Mouse (Mus musculus): ENCODE measurements around the gene Lrpap1.

The Lrpap1 gene

GRCm38 (mm10) chr5:35118418-35118817 is 12.9 kb upstream of the Lrpap1 start:
- peak; percentile 51 for DNase-seq

- DNase-seq = no peak
Measured at GRCm38 (mm10) chr5:35117633-35118032, 12.1 kb upstream of the Lrpap1 start.

- no peak for DNase-seq
Measured at GRCm38 (mm10) chr5:35116002-35116401, 10.4 kb upstream of the Lrpap1 start.

GRCm38 (mm10) chr5:35112444-35112843 is 6.9 kb upstream of the Lrpap1 start:
- DNase-seq = no peak

- DNase-seq = peak; percentile 67
Measured at GRCm38 (mm10) chr5:35105922-35106298, 344 bp upstream of the Lrpap1 start.

DNA sequence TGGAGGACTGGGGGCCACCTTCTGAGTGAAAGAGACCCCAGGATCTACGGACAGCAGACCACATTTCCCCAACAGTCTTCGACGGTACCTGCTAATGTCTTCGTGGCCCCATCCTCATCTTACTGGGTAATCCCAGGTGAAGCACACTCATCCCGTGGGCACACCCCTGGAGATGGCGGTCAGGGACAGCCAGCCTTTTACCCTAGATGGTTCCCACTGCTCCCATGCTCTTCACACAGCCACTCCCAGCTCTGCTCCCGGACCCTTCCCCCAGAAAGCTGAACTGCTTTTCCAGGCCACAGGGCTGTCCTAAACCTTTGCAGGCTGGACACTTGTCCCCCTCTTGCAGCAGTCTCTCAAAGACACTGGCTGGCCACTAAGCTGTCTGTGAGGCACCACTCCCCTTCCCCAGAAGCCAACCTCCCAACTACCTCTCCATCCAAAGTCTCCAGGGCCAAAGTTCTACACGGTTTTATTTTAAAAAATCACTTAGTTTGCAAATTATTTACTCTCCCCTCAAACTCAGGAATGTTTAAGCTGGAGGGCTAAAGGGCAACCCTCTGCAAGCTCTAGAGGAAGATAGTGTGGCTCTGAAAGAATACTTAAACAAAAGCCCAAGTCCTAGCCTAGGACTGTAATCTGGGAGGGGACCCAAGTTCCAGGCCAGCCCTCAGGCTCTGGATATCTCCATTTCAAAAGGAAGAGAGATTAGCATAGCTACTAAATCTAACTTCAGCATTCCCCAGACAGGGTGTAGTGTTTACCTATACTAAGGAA is 1.2 kb downstream of the Lrpap1 start:
- no peak for DNase-seq

GRCm38 (mm10) chr5:35103528-35103927 is 2.0 kb downstream of the Lrpap1 start:
- DNase-seq = no peak

- DNase-seq = no peak
Measured at GRCm38 (mm10) chr5:35103086-35103485, 2.5 kb downstream of the Lrpap1 start.

GRCm38 (mm10) chr5:35091636-35092035 is 13.9 kb downstream of the Lrpap1 start:
- no peak for DNase-seq

DNA sequence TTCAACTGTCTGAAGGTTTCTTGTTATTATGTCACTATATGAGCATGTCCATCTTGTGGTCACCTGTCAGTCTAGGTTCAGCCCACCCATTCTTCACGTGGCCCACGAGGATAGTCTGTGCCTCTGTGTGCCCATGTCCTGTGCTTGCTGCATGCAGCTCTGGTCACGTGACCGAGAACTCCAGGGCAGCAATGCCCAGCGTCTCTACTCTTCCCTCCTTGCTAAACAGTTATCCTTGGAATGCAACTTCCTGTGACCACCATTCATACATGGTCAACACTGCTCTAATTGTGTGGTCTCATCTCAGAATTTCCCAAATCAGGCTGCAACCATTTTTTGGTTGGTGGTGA is 16.0 kb downstream of the Lrpap1 start:
- no peak for DNase-seq

DNA sequence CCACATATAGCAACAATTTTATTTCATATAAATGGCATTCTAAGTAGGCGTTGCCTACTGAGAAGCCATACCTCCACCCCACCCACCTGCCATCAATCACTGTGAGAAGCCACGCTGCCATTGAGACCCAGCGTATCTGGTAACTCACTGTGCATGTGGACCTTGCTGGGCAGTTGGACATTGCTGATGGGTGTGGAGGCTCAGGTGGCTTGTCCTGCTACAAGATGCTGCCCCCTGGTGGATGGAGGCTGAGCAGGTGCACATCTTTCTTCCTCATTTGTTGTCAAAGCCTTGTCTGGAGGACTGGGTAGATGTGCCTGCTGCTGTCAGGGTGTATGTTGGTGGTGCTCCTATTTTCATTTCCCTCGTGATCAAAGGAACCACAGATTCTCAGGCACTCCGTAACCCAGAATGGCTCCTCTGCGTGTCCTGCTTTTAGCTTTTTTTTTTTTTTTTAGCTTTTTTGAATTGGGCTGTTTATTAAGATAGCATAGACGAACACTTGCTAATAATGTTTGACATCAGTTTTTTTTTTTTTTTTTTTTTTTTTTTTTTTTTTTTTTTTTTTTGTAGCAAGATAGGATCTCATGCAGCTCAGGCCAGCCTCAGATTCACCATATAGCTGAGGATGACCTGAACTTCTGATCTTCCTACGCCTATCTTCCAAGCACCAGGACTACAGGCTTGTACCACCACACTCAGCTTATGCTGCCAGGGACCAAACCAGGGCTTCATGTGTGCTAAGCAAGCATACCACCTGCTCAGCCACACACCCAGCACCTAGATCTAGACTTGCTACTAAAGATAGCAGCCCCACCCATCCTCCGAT is 16.6 kb downstream of the Lrpap1 start:
- peak; percentile 57 for DNase-seq

DNA sequence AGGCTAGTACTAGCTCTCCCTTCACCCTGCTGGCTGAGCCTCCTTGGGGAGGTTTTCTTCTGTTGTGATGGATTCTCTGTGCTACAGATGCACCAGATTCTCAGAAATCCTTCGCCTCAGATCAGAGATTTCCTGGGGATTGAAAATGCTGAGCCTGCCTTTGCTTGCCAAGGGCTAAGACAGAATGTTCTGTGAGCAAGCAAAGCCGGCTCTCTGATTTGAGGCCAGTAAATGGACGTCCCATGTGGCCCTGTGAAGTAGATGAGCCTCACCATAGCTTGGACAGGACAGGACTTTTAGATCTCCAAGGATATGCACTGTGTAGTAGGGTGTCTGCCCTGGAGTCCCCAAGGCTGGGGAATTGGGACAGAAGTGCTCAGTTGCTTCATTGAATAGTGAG is 20.7 kb downstream of the Lrpap1 start:
- no peak for DNase-seq

DNA sequence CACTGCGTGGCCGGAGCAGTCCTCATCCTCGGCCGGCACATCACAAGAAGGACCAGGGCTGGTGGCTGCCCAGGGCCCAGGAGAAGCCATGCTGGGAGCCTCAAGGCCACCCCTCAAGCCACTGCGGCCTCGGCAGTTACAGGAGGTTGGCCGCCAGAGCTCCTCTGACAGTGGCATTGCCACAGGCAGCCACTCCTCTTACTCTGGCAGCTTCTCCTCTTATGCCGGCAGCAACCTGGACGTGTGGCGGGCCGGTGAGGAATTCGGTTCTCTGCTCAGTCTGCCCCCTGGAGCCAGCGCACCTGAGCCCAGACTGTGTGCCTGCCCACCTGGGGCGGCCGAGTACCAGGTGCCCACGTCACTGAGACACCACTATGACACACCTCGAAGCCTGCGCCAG is 26.5 kb downstream of the Lrpap1 start:
- no peak for DNase-seq

- no peak for DNase-seq
Measured at GRCm38 (mm10) chr5:35076369-35076768, 29.2 kb downstream of the Lrpap1 start.

DNA sequence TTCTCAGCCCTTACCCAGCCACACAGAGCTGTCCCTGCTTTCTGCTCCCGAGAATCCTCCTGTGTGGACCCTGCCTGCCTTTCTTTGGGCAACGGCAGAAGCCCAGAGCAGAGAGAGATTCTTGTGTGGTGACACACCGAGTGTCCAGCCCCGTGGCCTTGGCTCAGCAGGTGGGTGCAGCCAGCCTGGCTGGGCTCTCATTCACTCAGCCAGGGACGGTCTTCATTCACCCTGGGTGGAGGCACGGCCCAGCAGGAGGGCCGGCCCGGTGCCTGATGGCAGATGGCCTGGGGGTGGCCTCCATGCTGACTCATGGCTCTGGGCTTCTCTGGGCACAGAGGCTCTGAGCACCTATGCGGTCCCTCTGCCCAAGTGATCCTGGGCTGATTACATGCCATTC is 31.6 kb downstream of the Lrpap1 start:
- peak; percentile 57 for DNase-seq

GRCm38 (mm10) chr5:35073235-35073634 is 32.3 kb downstream of the Lrpap1 start:
- DNase-seq = no peak

GRCm38 (mm10) chr5:35071855-35072254 is 33.7 kb downstream of the Lrpap1 start:
- no peak for DNase-seq

GRCm38 (mm10) chr5:35070953-35071352 is 34.6 kb downstream of the Lrpap1 start:
- no peak for DNase-seq

DNA sequence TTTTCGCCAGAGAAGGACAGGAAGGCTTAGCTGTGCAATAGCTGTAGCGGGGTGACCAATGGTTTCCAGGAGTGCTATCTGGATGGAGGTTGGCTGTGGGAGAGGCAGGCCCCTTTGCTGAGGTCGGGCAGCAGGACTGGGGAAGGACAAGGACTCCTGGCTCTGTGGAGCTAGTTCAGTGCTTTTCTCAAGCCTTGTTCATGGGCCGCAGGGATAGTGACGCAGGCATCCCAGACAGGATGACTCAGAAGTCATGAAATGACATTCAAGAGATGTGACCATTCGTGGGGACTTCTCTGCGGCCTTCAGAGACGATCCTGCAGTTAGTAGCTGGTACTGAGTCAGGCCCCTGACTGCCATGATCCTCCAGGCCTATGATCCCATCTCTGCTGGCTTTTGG is 35.3 kb downstream of the Lrpap1 start:
- no peak for DNase-seq

- no peak for DNase-seq
Measured at GRCm38 (mm10) chr5:35069841-35070240, 35.7 kb downstream of the Lrpap1 start.

GRCm38 (mm10) chr5:35060098-35060497 is 45.5 kb downstream of the Lrpap1 start:
- no peak for DNase-seq

DNA sequence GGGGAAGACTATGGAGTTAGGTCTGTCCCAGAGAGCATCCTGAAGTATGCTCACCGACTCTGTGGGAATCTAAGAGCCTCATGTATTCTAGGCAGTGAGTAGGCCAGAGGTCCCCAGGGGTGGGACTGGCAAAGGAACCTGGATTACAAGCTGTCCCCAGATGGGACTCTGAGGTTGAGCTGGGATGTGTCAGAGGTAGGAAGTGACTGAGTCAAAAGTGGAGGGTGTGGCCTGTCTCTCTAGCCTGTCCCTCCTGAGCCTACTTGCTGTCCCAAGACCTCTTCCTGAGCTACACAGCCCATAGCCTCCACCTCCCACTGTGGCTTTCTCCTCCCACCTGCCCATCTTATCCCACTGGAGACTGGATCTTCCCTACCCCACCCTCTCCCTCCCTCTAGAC is 47.4 kb downstream of the Lrpap1 start:
- no peak for DNase-seq

DNA sequence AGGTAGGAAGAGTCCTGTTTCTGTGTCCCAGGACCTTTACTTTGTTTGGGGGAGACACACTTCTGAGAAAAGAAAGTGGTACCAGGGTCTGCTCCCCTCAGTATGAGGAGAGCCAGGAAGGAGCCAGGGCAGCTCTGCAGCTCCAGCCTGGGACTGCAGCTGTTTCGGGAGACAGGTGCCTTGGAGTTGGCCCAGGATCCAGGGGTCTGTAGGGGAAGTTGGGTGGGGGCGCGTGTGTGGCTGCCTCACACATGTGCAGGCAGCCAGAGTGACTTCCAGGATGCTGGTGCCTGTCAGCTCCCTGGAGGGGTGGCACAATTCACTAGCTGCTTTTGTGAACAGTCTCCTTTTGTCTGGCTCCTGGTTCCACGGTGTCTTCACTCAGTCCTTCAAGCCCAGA is 48.0 kb downstream of the Lrpap1 start:
- DNase-seq = no peak
